Mouse (Mus musculus): ENCODE results near the gene Cdh11.

GRCm38 (mm10) chr8:102742008-102742591 lies 43.3 kb downstream of the Cdh11 start:
- no peak for TF ChIP-seq EP300 (IDR thresholded peaks at IDR 0.05; ENCODE audit: low read depth in 1 of 2, low read length in 2 of 2)
- TF ChIP-seq BHLHE40 (IDR thresholded peaks at IDR 0.05; ENCODE audit: borderline replicate concordance, low read depth, low read length): no peak
